Mouse (Mus musculus): ENCODE measurements around the gene Notch4.

Gene Notch4

DNA sequence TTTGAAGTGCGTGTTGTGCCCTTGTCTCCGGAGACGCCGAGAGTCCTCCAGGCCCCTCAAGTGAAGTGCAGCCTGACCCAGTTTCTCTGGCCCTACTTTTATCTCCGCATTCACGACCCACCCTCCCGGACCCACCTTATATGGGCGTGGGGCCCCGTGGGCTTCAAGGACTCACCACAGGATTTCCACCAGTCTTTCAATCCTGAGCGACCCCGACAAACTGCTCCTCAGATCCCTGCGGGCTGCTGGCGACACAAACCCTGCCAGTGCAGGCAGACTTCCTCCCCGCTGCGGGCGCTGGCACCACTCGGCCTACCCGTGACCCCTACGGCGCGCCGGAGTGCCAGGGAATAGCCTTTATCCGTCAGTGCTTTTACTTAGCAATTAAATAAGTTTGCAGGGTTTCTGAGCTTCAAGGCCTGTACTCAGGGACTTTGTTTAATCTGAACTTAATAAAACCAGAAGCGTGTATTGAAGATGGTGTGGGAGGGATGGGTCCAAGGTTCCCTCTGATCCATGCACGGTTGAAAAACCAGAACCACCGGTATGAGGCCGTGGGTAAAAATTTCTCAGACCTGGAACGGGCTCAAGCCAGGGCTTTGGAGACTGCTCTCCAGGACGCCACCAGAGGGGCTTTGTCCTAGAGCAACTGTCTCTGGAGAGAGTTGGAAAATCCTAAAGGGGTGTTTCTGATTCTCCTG lies 64.0 kb downstream of the Notch4 start, which contains the start of gene Ppt2:
Gene Ppt2 (minus strand): TSS at position 568 of the 701 bp plus-strand sequence.
- peak; percentile 69 to 74 for DNase-seq

GRCm38 (mm10) chr17:34628644-34628967 lies 64.5 kb downstream of the Notch4 start:
- peak; percentile 49 to 56 for DNase-seq

GRCm38 (mm10) chr17:34629221-34629751 lies 65.2 kb downstream of the Notch4 start, which contains the start of gene Prrt1:
Gene Prrt1 (plus strand): TSS chr17:34629533.
- DNase-seq = peak; percentile 57 to 71

GRCm38 (mm10) chr17:34629796-34630603 lies 65.9 kb downstream of the Notch4 start:
- peak; percentile 75 to 88 for DNase-seq

DNA sequence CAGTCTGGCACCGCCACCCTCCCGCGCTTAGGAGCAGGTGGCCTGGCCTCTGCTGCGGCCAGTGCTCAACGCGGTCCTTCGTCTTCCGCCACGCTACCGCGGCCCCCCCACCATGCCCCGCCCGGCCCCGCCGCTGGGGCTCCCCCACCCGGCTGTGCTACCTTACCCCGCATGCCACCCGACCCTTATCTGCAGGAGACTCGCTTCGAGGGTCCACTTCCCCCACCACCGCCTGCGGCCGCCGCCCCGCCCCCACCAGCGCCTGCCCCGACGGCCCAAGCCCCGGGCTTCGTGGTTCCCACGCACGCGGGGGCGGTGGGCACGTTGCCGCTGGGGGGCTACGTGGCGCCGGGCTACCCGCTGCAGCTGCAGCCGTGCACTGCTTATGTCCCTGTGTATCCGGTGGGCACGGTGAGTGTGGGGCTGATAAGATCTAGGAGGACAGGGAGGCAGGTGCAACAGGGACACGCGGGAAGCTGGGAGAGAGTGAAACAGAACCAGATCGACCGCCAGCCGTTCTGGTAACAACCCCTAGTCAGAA lies 66.8 kb downstream of the Notch4 start:
- peak; percentile 74 to 83 for DNase-seq

DNA sequence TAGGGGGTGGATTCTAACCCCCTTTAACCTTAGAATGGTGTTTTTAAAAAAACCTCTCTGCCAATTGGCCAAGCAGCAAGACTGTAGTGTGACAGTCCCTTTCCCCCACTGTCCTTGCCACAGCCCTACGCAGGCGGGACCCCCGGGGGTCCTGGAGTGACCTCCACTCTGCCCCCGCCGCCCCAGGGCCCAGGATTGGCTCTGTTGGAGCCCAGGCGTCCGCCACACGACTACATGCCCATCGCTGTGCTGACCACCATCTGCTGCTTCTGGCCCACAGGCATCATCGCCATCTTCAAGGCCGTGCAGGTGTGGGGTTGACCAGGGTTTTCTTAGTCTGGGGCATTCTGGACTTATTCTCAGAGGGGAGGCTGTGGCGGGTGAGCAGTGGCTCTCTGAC lies 67.6 kb downstream of the Notch4 start:
- DNase-seq = peak; percentile 26 to 51

- DNase-seq = peak; percentile 86 to 91
Measured at GRCm38 (mm10) chr17:34632261-34632691, 68.2 kb downstream of the Notch4 start.

GRCm38 (mm10) chr17:34635671-34636070 lies 71.6 kb downstream of the Notch4 start:
- DNase-seq = no peak

DNA sequence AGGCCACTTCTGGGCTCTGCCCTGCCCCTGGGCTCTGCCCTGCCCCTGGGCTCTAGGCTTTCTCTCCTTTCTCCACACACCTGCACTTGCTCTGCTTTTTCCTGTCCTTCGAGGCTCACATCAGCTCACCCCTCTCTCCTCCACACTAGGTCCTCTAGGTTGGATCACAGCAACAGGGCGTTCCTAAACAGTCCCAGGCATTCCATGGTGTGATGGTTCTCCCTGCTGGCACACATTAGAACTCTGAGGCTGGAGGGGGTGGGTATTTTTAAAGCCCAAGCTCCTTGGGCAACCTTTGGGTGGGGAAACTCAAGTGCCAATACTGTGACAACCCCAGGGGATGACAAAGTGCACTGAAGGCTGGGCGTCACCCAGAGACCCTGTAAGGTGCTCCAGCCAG lies 73.4 kb downstream of the Notch4 start:
- DNase-seq = no peak

Data from thymus, postnatal 36 days (tissue).